Comparison of ENCODE assay signal across 8 mouse cellular contexts in the genomic region with DNA sequence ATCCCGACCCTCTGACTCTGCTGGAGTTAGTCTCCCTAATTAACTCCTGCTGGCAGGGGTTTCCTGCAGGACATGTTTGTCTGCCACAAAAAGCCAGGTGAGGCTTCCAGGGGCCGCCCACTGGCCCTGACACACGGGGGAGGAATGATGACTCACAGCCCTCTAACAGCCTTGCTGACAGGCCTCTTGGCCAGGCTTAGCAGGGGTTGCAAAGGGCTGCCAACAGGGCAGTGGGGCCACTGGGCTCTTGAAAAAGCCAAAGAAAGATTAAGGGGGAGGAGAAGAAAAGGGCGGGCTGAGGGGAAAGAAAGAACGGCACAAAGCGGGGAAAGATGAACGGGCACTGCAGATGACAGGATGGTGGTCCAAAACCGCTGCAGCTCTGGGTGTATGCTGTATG. TPM values are rescaled to one million over a fixed set of nuclear protein-coding genes. Genes with fewer than 3 reads are reported as not detected.
DNase-seq lines count a peak whose midpoint lies in the region; ATAC-seq and TF ChIP-seq lines count a peak whose summit lies in the region.

No protein-coding gene starts in this region.

- DNase-seq in thymus, adult 2 months: peak; percentile 7
- DNase-seq in thymus, postnatal 0 days (ENCODE audit: low spot score): no peak
- peak; percentile 21 for DNase-seq in embryo, embryonic 9.5 days (ENCODE audit: extremely low spot score)
- peak; percentile 78 for DNase-seq in heart, adult 8-10 months (ENCODE audit: low spot score)
- peak; percentile 39 for DNase-seq in kidney, adult 18-20 months
- DNase-seq in liver, embryonic 13.5 days: no peak
- DNase-seq in urinary bladder, postnatal 10 days (ENCODE audit: low spot score): peak; percentile 18

- 15% methylated on average over 8 of the region's 8 CpGs for WGBS in thymus, adult 2 months
- WGBS in liver, embryonic 13.5 days (ENCODE audit: insufficient replicate concordance): 10% methylated on average over 8 of the region's 8 CpGs
- 6% methylated on average over 8 of the region's 8 CpGs for WGBS in neural tube, embryonic 12.5 days

- H3K4me2 ChIP-seq in liver, embryonic 13.5 days: peak overlapping the region; percentile 91
- H3K4me2 ChIP-seq in neural tube, embryonic 12.5 days (replicated peaks): peak overlapping the region; percentile 76

- no peak overlapping the region for H3K4me3 ChIP-seq in thymus, adult 2 months (ENCODE audit: control insufficient read depth, insufficient read depth, low read length)
- 0 out of 2 replicates have a peak overlapping the region, but pooled peaks have one; percentile 72 for H3K4me3 ChIP-seq in liver, embryonic 13.5 days (replicated peaks)
- peak overlapping the region; percentile 12; the same call in 1 of the 2 replicates for H3K4me3 ChIP-seq in neural tube, embryonic 12.5 days

- no peaks in the 10 kb centered on the region for H3K9me3 ChIP-seq in liver, embryonic 13.5 days (replicated peaks)
- no peaks in the 10 kb centered on the region for H3K9me3 ChIP-seq in neural tube, embryonic 12.5 days

- peaks cover 2% of the 10 kb centered on the region; the same call in 1 of the 2 replicates for H3K4me1 ChIP-seq in thymus, adult 2 months (replicated peaks; ENCODE audit: control insufficient read depth, insufficient read depth, low read length)
- peaks cover 10% of the 10 kb centered on the region for H3K4me1 ChIP-seq in liver, embryonic 13.5 days (replicated peaks)
- H3K4me1 ChIP-seq in neural tube, embryonic 12.5 days: peaks cover 9% of the 10 kb centered on the region

- H3K27ac ChIP-seq in thymus, adult 2 months (ENCODE audit: control insufficient read depth, insufficient read depth, low read length): no peak overlapping the region
- no peak overlapping the region for H3K27ac ChIP-seq in liver, embryonic 13.5 days
- no peak overlapping the region for H3K27ac ChIP-seq in neural tube, embryonic 12.5 days

- ATAC-seq in liver, embryonic 13.5 days (ENCODE audit: low read depth): no peak
- peak; percentile 48; the same call in 1 of the 2 replicates for ATAC-seq in neural tube, embryonic 12.5 days (ENCODE audit: low FRiP score, low read depth)

- TF ChIP-seq POLR2A in thymus, adult 2 months (IDR thresholded peaks at IDR 0.05; ENCODE audit: control insufficient read depth, extremely low read depth, insufficient read depth, low read length, poor library complexity): no peak

- H3K36me3 ChIP-seq in thymus, adult 2 months (ENCODE audit: control insufficient read depth, insufficient read depth, low read length): no peaks in the 10 kb centered on the region
- H3K36me3 ChIP-seq in liver, embryonic 13.5 days: no peaks in the 10 kb centered on the region
- H3K36me3 ChIP-seq in neural tube, embryonic 12.5 days: no peaks in the 10 kb centered on the region

- TF ChIP-seq CTCF in thymus, adult 2 months (IDR thresholded peaks at IDR 0.05; ENCODE audit: borderline replicate concordance, control insufficient read depth, extremely low read depth, insufficient read depth, low read length, poor library complexity): no peak

- no peak overlapping the region for H3K9ac ChIP-seq in liver, embryonic 13.5 days
- peak overlapping the region; percentile 6; the same call in 1 of the 2 replicates for H3K9ac ChIP-seq in neural tube, embryonic 12.5 days

- peaks cover 8% of the 10 kb centered on the region; the same call in 1 of the 2 replicates for H3K27me3 ChIP-seq in thymus, adult 2 months (ENCODE audit: control insufficient read depth, insufficient read depth, low read length)
- H3K27me3 ChIP-seq in liver, embryonic 13.5 days: peaks cover 64% of the 10 kb centered on the region
- peaks cover 13% of the 10 kb centered on the region; the same call in 1 of the 2 replicates for H3K27me3 ChIP-seq in neural tube, embryonic 12.5 days (replicated peaks)

RNA-seq across cellular contexts. Expression of a gene that starts 39.3 kb away (rescaled TPM):
- polyA plus RNA-seq in thymus, adult 2 months (2012; rRNA removed): 0.28 and 0.57 TPM in 2 replicates
- 0.08 TPM in 1 of 2 replicates, not detected in the other for polyA plus RNA-seq in thymus, postnatal 0 days (2015; fragmentation: Nextera tagmentation; extraction: Ambion mirVana)
- total RNA-seq in heart, adult 8-10 months (2022): not detected
- polyA plus RNA-seq in liver, embryonic 13.5 days (2015; fragmentation: Nextera tagmentation; extraction: Ambion mirVana): not detected in 2 replicates
- polyA plus RNA-seq in neural tube, embryonic 12.5 days (2016; fragmentation: Nextera tagmentation; extraction: Ambion mirVana): not detected in 2 replicates

Comparison
In these comparisons a context has a peak if more than half of its experiments do, and no peak if none do; other contexts are left out.
1. DNase-seq: peak in thymus, adult 2 months (single experiment), embryo, embryonic 9.5 days (single experiment), heart, adult 8-10 months (single experiment), kidney, adult 18-20 months (single experiment) and urinary bladder, postnatal 10 days (single experiment); none in thymus, postnatal 0 days (single experiment) and liver, embryonic 13.5 days (single experiment).